Mouse (Mus musculus) myocyte (in vitro differentiated cells): ENCODE data around the gene Olfr521.

Experiments used
- MAX ChIP-seq: IDR thresholded peaks from one replicate; pipeline ENCODE4 v1.6.1; 2011; ENCODE audit warnings: low read depth, mild to moderate bottlenecking, control low read depth
- MYOG ChIP-seq, 3 experiments: IDR thresholded peaks; one replicate each; pipeline ENCODE4 v1.6.1; 2011; ENCODE audit warnings: control low read depth in 2 of 3, low read depth in 2 of 3, mild to moderate bottlenecking in 2 of 3; ENCODE audit not compliant: insufficient read length in 2 of 3, control insufficient read depth in 1 of 3, insufficient read depth in 1 of 3
- POLR2A ChIP-seq: IDR thresholded peaks from one replicate; pipeline ENCODE4 v1.6.1; 2011; ENCODE audit warnings: low read depth, mild to moderate bottlenecking, control low read depth, moderate library complexity; ENCODE audit not compliant: insufficient read length
- SRF ChIP-seq: IDR thresholded peaks from one replicate; pipeline ENCODE4 v1.6.1; 2011; ENCODE audit warnings: low read depth; ENCODE audit not compliant: control insufficient read depth, insufficient read length

DNA sequence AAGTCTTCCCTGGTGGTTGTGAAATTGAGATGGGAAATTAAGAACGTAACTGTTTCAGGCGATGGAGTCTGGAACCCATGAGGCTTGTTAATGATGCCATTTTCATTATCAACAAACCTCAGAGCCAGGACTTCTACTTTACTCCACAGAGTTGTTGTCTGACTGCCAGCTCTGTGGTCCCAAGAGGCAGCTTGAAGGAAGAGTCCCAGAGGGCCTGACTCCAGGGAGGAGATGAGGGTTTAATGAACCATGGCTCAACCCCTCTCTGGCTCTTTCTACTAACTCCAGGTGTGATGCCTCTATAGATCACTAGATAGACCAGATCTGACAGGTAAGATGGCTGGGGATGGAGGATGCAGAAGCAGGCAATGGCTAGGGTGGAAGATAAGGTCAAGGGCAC lies 33.3 kb upstream of the Olfr521 start, which contains the start of gene Olfr520:
- TF ChIP-seq MAX (no peak), POLR2A (no peak), SRF (no peak), MYOG (IDR thresholded peaks at IDR 0.05; ENCODE audit: control insufficient read depth in 1 of 3, insufficient read depth in 1 of 3, insufficient read length in 2 of 3, low read depth in 2 of 3) (no peak)
